Mouse (Mus musculus): ENCODE measurements at regions not wholly inside any gene's neighbourhood (a gene's known extent, or its start where the extent isn't known, plus 50 kb on each side); places are given as distances from the start of the nearest gene placed in this dataset.

GRCm38 (mm10) chr19:16046977-16047376 is 62.2 kb upstream of the Cep78 start:
- TF ChIP-seq CTCF (IDR thresholded peaks at IDR 0.05; ENCODE audit: extremely low read depth, insufficient read depth, insufficient read length, insufficient replicate concordance) (no peak), POLR2A (IDR thresholded peaks at IDR 0.05; ENCODE audit: low read depth, low read length) (no peak)
